Mouse (Mus musculus): ENCODE measurements around the gene Gria1.

Gria1 gene

GRCm38 (mm10) chr11:57011024-57011690 lies at the start of gene Gria1:
TSS of gene Gria1 (plus strand) at chr11:57011387.
- no peak for DNase-seq (ENCODE audit: extremely low read depth, low read depth)

GRCm38 (mm10) chr11:56961751-56962150 lies 49.4 kb upstream of the Gria1 start:
- DNase-seq (ENCODE audit: extremely low read depth, low read depth): no peak

GRCm38 (mm10) chr11:56972814-56973213 lies 38.4 kb upstream of the Gria1 start:
- DNase-seq (ENCODE audit: extremely low read depth, low read depth): no peak

GRCm38 (mm10) chr11:56984321-56985000 lies 26.7 kb upstream of the Gria1 start:
- no peak for DNase-seq (ENCODE audit: extremely low read depth, low read depth)

GRCm38 (mm10) chr11:56985457-56985856 lies 25.7 kb upstream of the Gria1 start:
- no peak for DNase-seq (ENCODE audit: extremely low read depth, low read depth)

GRCm38 (mm10) chr11:56999601-57000001 lies 11.6 kb upstream of the Gria1 start:
- DNase-seq (ENCODE audit: extremely low read depth, low read depth): no peak

GRCm38 (mm10) chr11:57004611-57005010 lies 6.6 kb upstream of the Gria1 start:
- DNase-seq (ENCODE audit: extremely low read depth, low read depth): no peak

- no peak for DNase-seq (ENCODE audit: extremely low read depth, low read depth)
Measured at GRCm38 (mm10) chr11:57005341-57005740, 5.8 kb upstream of the Gria1 start.

GRCm38 (mm10) chr11:57007790-57008189 lies 3.4 kb upstream of the Gria1 start:
- no peak for DNase-seq (ENCODE audit: extremely low read depth, low read depth)

GRCm38 (mm10) chr11:57010611-57011010 lies 576 bp upstream of the Gria1 start:
- no peak for DNase-seq (ENCODE audit: extremely low read depth, low read depth)

GRCm38 (mm10) chr11:57011691-57012039 lies 478 bp downstream of the Gria1 start:
- DNase-seq (ENCODE audit: extremely low read depth, low read depth): no peak

GRCm38 (mm10) chr11:57012287-57012921 lies 1.2 kb downstream of the Gria1 start:
- no peak for DNase-seq (ENCODE audit: extremely low read depth, low read depth)

- DNase-seq (ENCODE audit: extremely low read depth, low read depth): no peak
Measured at GRCm38 (mm10) chr11:57013464-57014190, 2.4 kb downstream of the Gria1 start.

- no peak for DNase-seq (ENCODE audit: extremely low read depth, low read depth)
Measured at GRCm38 (mm10) chr11:57014396-57014795, 3.2 kb downstream of the Gria1 start.

- DNase-seq (ENCODE audit: extremely low read depth, low read depth): no peak
Measured at GRCm38 (mm10) chr11:57018536-57018935, 7.3 kb downstream of the Gria1 start.

- DNase-seq (ENCODE audit: extremely low read depth, low read depth): no peak
Measured at GRCm38 (mm10) chr11:57022400-57022799, 11.2 kb downstream of the Gria1 start.

GRCm38 (mm10) chr11:57030448-57030847 lies 19.3 kb downstream of the Gria1 start:
- DNase-seq (ENCODE audit: extremely low read depth, low read depth): no peak

GRCm38 (mm10) chr11:57038807-57039206 lies 27.6 kb downstream of the Gria1 start:
- no peak for DNase-seq (ENCODE audit: extremely low read depth, low read depth)

- no peak for DNase-seq (ENCODE audit: extremely low read depth, low read depth)
Measured at GRCm38 (mm10) chr11:57039306-57039705, 28.1 kb downstream of the Gria1 start.

GRCm38 (mm10) chr11:57042057-57042456 lies 30.9 kb downstream of the Gria1 start:
- no peak for DNase-seq (ENCODE audit: extremely low read depth, low read depth)

- DNase-seq (ENCODE audit: extremely low read depth, low read depth): no peak
Measured at GRCm38 (mm10) chr11:57044146-57044545, 33.0 kb downstream of the Gria1 start.
